Mouse (Mus musculus): ENCODE data around the gene Cmip.

DNA sequence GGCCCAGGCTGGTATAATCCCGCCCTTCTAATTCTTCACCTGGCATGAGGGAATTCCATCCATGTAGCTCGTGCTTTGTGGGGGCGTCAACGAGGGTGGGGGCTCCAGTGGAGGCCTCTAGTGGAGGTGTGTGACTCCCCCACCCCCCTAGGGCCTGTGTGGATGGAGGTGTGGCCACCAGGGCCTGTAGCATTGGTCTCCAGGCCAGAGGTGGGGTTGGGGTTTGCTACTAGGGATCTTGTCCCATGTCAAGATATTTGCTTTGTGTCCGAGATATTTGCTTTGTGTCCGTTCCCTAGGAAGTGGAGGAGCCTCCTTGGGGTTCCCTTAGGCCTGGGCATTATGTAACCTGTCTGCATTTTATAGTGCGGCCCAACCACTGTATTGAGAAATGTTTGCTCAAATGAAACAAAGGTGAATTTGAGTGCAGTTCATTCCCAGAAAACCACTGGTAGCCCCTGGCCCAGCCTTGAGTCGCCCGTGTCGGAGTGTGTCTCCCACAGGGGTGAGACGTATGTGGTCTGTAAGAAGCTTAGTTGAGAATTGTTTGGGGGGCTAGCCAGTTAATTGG lies 2.7 kb downstream of the Cmip start:
- no peak for TF ChIP-seq POLR2A (IDR thresholded peaks at IDR 0.05; ENCODE audit: low read depth, low read length)
- no peak for TF ChIP-seq CTCF (IDR thresholded peaks at IDR 0.05; ENCODE audit: borderline replicate concordance, insufficient read depth, low read length)
